Comparison of ENCODE assay signal across 23 mouse cellular contexts in genomic region chr8:54392866-54393265, GRCm38 (mm10).
DNase-seq lines count a peak whose midpoint lies in the region; ATAC-seq lines count a peak whose summit lies in the region.
"Had no signal": no experiment of that assay in that cellular context is flagged by ENCODE, and none has a peak within 500 bp of the region (broad histone marks: within the 10 kb centered on the region; RNA-seq: fewer than 3 reads in every experiment).

No protein-coding gene starts in this region.

- intact Hi-C loops in heart, postnatal 10 days (cut with DNase I): loop anchor here (5.0 kb wide), 2 partner anchors 94 to 316 kb away; partner anchors contain the start of gene Vegfc

- no peaks in the 10 kb centered on the region for H3K9me3 ChIP-seq in heart, embryonic 10.5 days
- no peaks in the 10 kb centered on the region for H3K9me3 ChIP-seq in heart, embryonic 13.5 days
- H3K9me3 ChIP-seq in lung, embryonic 16.5 days (ENCODE audit: control insufficient read depth, low read length): no peaks in the 10 kb centered on the region
- H3K9me3 ChIP-seq: embryonic facial prominence, embryonic 13.5 days; forebrain, embryonic 12.5 days; heart, embryonic 15.5 days; hindbrain, embryonic 10.5 days had no signal

- peaks cover 3% of the 10 kb centered on the region; the same call in 1 of the 2 replicates for H3K4me1 ChIP-seq in heart, embryonic 10.5 days
- peaks cover 14% of the 10 kb centered on the region for H3K4me1 ChIP-seq in heart, embryonic 13.5 days
- H3K4me1 ChIP-seq in lung, embryonic 16.5 days (replicated peaks; ENCODE audit: control insufficient read depth, insufficient read depth, low read length): no peaks in the 10 kb centered on the region
- H3K4me1 ChIP-seq: embryonic facial prominence, embryonic 13.5 days; forebrain, embryonic 12.5 days; hindbrain, embryonic 10.5 days had no signal

- no peak overlapping the region for H3K4me2 ChIP-seq in heart, embryonic 13.5 days
- H3K4me2 ChIP-seq in lung, embryonic 16.5 days (ENCODE audit: low read depth, low read length): no peak overlapping the region
- H3K4me2 ChIP-seq: embryonic facial prominence, embryonic 13.5 days; forebrain, embryonic 12.5 days; hindbrain, embryonic 14.5 days had no signal

- ATAC-seq in heart, embryonic 13.5 days (ENCODE audit: extremely low read depth, insufficient number of reproducible peaks, low FRiP score, low TSS enrichment): no peak
- ATAC-seq in lung, embryonic 16.5 days (ENCODE audit: low read depth): peak; percentile 38
- ATAC-seq: activated CD4-positive, CD25-positive, alpha-beta regulatory T cell, adult 4 months; forebrain, embryonic 16.5 days; intestine, postnatal 0 days; Patski had no signal

- no peaks in the 10 kb centered on the region for H3K27me3 ChIP-seq in heart, embryonic 10.5 days (ENCODE audit: insufficient read depth, poor library complexity, severe bottlenecking)
- no peaks in the 10 kb centered on the region for H3K27me3 ChIP-seq in heart, embryonic 13.5 days (replicated peaks)
- H3K27me3 ChIP-seq in lung, embryonic 16.5 days (ENCODE audit: control insufficient read depth, insufficient read depth, low read depth, low read length): no peaks in the 10 kb centered on the region
- H3K27me3 ChIP-seq: CH12.LX; embryonic facial prominence, embryonic 13.5 days; forebrain, embryonic 12.5 days; heart, embryonic 15.5 days had no signal

- H3K27ac ChIP-seq in heart, embryonic 10.5 days: no peak overlapping the region
- peak overlapping the region; percentile 39; the same call in 1 of the 2 replicates for H3K27ac ChIP-seq in heart, embryonic 13.5 days (replicated peaks)
- H3K27ac ChIP-seq in lung, embryonic 16.5 days (ENCODE audit: low read length): no peak overlapping the region
- H3K27ac ChIP-seq: embryonic facial prominence, embryonic 13.5 days; forebrain, embryonic 12.5 days; hindbrain, embryonic 10.5 days; hindbrain, embryonic 14.5 days had no signal

- DNase-seq in heart, adult 11 months: peak; percentile 89
- DNase-seq in heart, embryonic 10.5 days (ENCODE audit: low spot score): no peak
- no peak for DNase-seq in heart, postnatal 10 days
- DNase-seq in lung, postnatal 4 days: no peak
- DNase-seq in lung, postnatal 36 days: peak; percentile 26
- no peak for DNase-seq in urinary bladder, postnatal 14 days (ENCODE audit: low spot score)
- DNase-seq: adrenal gland, postnatal 25 days; cerebellum, adult 18-20 months; cerebellum, adult 9-11 months; cerebellum, postnatal 36 days; gastrocnemius, postnatal 14 days had no signal

- H3K9ac ChIP-seq in heart, embryonic 13.5 days: no peak overlapping the region
- no peak overlapping the region for H3K9ac ChIP-seq in lung, embryonic 16.5 days (ENCODE audit: low read length)
- H3K9ac ChIP-seq: embryonic facial prominence, embryonic 13.5 days; forebrain, embryonic 12.5 days; heart, embryonic 15.5 days; hindbrain, embryonic 14.5 days had no signal

- H3K36me3 ChIP-seq in heart, embryonic 10.5 days: no peaks in the 10 kb centered on the region
- H3K36me3 ChIP-seq in heart, embryonic 13.5 days: no peaks in the 10 kb centered on the region
- H3K36me3 ChIP-seq in lung, embryonic 16.5 days (ENCODE audit: control insufficient read depth, insufficient read depth, low read length): no peaks in the 10 kb centered on the region
- H3K36me3 ChIP-seq: embryonic facial prominence, embryonic 13.5 days; forebrain, embryonic 12.5 days; heart, embryonic 15.5 days; hindbrain, embryonic 10.5 days had no signal

- no peak overlapping the region for H3K4me3 ChIP-seq in heart, embryonic 10.5 days
- no peak overlapping the region for H3K4me3 ChIP-seq in heart, embryonic 13.5 days
- no peak overlapping the region for H3K4me3 ChIP-seq in lung, embryonic 16.5 days (ENCODE audit: low read length)
- H3K4me3 ChIP-seq: embryonic facial prominence, embryonic 13.5 days; forebrain, embryonic 12.5 days; heart, embryonic 15.5 days; hindbrain, embryonic 10.5 days had no signal

Comparison
In these comparisons a context has a peak if more than half of its experiments do, and no peak if none do; other contexts are left out.
1. DNase-seq: peak in heart, adult 11 months (single experiment) and lung, postnatal 36 days (single experiment); none in heart, embryonic 10.5 days (single experiment), heart, postnatal 10 days (0 of 2), lung, postnatal 4 days (0 of 2) and urinary bladder, postnatal 14 days (single experiment).